Mouse (Mus musculus): Measurements from ENCODE around the gene Ppp1r11. TPM values are rescaled to one million over a fixed set of nuclear protein-coding genes. Genes with fewer than 3 reads are reported as not detected.
A peak's percentile ranks its signal among the peaks of the same experiment; 100 is the strongest.

Gene Ppp1r11
- polyA plus RNA-seq, 1 experiment: 206 TPM

GRCm38 (mm10) chr17:36973271-36973787 lies 21.8 kb upstream of the Ppp1r11 start:
- TF ChIP-seq POLR2A (IDR thresholded peaks at IDR 0.05; ENCODE audit: borderline replicate concordance, insufficient read depth, low read length) (no peak), CTCF (IDR thresholded peaks at IDR 0.05; ENCODE audit: borderline replicate concordance, insufficient read depth, low read depth, low read length) (no peak)
- Histone ChIP-seq H3K4me1 (ENCODE audit: control insufficient read depth, insufficient read depth, low read length) (no peaks in the 10 kb centered on the region), H3K4me3 (replicated peaks; ENCODE audit: insufficient read depth, low read depth, low read length) (no peak overlapping the region), H3K27ac (ENCODE audit: insufficient read depth, low read length) (no peak overlapping the region), H3K27me3 (ENCODE audit: control insufficient read depth, insufficient read depth, low read length) (no peaks in the 10 kb centered on the region)
- no peak for DNase-seq
- 70% methylated on average over 8 of the region's 8 CpGs for WGBS

- no peak for DNase-seq
- TF ChIP-seq CTCF (IDR thresholded peaks at IDR 0.05; ENCODE audit: borderline replicate concordance, insufficient read depth, low read depth, low read length) (no peak), POLR2A (IDR thresholded peaks at IDR 0.05; ENCODE audit: borderline replicate concordance, insufficient read depth, low read length) (no peak)
- no peak overlapping the region for H3K27ac ChIP-seq (ENCODE audit: insufficient read depth, low read length)
- H3K27me3 ChIP-seq (ENCODE audit: control insufficient read depth, insufficient read depth, low read length): no peaks in the 10 kb centered on the region
- 79% methylated on average over 3 of the region's 3 CpGs for whole genome bisulfite sequencing
- no peaks in the 10 kb centered on the region for H3K4me1 ChIP-seq (ENCODE audit: control insufficient read depth, insufficient read depth, low read length)
- no peak overlapping the region for H3K4me3 ChIP-seq (replicated peaks; ENCODE audit: insufficient read depth, low read depth, low read length)
Measured at GRCm38 (mm10) chr17:36972791-36973190, 21.2 kb upstream of the Ppp1r11 start.

- Histone ChIP-seq H3K27ac (ENCODE audit: insufficient read depth, low read length) (no peak overlapping the region), H3K4me1 (ENCODE audit: control insufficient read depth, insufficient read depth, low read length) (no peaks in the 10 kb centered on the region), H3K4me3 (replicated peaks; ENCODE audit: insufficient read depth, low read depth, low read length) (no peak overlapping the region), H3K27me3 (ENCODE audit: control insufficient read depth, insufficient read depth, low read length) (no peaks in the 10 kb centered on the region)
- WGBS: 82% methylated on average over 6 of the region's 6 CpGs
- no peak for DNase-seq
- TF ChIP-seq POLR2A (IDR thresholded peaks at IDR 0.05; ENCODE audit: borderline replicate concordance, insufficient read depth, low read length) (no peak), CTCF (IDR thresholded peaks at IDR 0.05; ENCODE audit: borderline replicate concordance, insufficient read depth, low read depth, low read length) (no peak)
Measured at GRCm38 (mm10) chr17:36971172-36971850, 19.8 kb upstream of the Ppp1r11 start.

DNA sequence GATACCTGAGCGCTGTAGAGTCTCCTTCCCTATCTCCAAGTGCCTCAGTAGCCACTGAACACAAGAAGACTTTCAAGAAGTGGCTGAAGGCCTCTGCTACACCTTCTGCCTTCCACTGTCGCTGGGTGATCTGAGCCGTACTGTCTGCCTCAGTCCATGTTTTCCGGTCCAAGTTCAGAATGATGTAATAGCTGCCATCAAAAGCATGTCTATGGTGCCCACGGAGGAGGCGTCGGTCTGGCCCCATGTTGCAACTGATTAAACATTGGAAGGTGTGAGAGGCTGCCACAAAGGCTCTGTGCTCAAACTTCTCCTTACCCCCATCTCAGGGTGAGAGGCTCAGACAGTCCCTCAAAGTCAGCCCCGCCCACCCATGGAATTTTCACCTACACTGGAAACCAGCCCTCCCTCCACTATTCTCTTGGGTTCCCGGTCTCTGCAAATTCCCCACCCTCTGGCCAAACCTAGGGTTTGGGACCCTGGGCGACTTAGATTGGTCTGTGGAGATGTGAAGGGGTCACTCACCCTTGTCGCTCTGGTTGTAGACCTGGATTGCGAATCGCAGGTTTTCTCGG lies 18.9 kb upstream of the Ppp1r11 start:
- TF ChIP-seq POLR2A (IDR thresholded peaks at IDR 0.05; ENCODE audit: borderline replicate concordance, insufficient read depth, low read length) (no peak), CTCF (IDR thresholded peaks at IDR 0.05; ENCODE audit: borderline replicate concordance, insufficient read depth, low read depth, low read length) (no peak)
- DNase-seq: no peak
- Histone ChIP-seq H3K4me1 (ENCODE audit: control insufficient read depth, insufficient read depth, low read length) (no peaks in the 10 kb centered on the region), H3K27me3 (ENCODE audit: control insufficient read depth, insufficient read depth, low read length) (no peaks in the 10 kb centered on the region), H3K27ac (ENCODE audit: insufficient read depth, low read length) (no peak overlapping the region), H3K4me3 (replicated peaks; ENCODE audit: insufficient read depth, low read depth, low read length) (no peak overlapping the region)
- 86% methylated on average over 14 of the region's 14 CpGs for WGBS

DNA sequence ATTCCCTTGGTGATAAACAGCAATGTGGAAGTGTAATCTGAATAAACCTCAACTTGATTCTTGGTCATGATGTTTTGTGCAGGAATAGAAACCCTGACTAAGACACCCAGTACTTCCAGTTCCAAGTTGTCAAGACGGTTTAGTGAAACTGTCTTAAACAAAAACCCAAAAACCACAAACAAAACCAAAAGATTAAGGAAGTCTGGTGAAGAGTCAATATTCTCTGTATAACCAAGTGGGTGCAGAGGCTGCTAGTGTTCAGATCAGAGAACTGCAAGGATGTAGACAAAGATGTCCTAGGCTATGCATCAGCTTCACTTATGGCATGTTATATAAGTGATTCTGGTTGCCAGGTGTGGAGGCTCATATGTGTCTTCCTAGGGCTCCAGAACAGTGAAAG lies 15.3 kb upstream of the Ppp1r11 start:
- TF ChIP-seq POLR2A (IDR thresholded peaks at IDR 0.05; ENCODE audit: borderline replicate concordance, insufficient read depth, low read length) (no peak), CTCF (IDR thresholded peaks at IDR 0.05; ENCODE audit: borderline replicate concordance, insufficient read depth, low read depth, low read length) (no peak)
- no peaks in the 10 kb centered on the region for H3K27me3 ChIP-seq (ENCODE audit: control insufficient read depth, insufficient read depth, low read length)
- H3K27ac ChIP-seq (ENCODE audit: insufficient read depth, low read length): no peak overlapping the region
- WGBS: 80% methylated on average over 1 of the region's 1 CpGs
- no peak for DNase-seq
- no peaks in the 10 kb centered on the region for H3K4me1 ChIP-seq (ENCODE audit: control insufficient read depth, insufficient read depth, low read length)
- H3K4me3 ChIP-seq (replicated peaks; ENCODE audit: insufficient read depth, low read depth, low read length): no peak overlapping the region

DNA sequence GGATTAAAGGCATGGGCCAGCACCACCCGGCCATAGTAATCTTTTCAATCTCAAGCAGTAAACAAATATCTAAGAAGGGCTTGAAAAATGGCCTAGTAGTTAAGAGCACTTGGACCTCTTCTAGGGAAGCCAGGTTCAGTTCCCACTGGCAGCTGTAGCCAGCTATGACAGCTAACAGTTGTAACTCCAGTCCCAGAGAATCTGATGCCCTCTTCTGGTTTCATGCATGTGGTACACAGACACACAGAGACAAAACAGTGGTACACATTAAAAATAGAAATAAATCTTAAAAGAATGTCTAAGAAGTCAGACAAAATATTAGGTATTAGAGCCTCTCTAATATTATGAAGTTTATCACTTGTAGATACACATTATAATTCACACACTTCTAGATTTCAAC lies 9.6 kb upstream of the Ppp1r11 start:
- no peak for DNase-seq
- no peak overlapping the region for H3K4me3 ChIP-seq (replicated peaks; ENCODE audit: insufficient read depth, low read depth, low read length)
- peaks cover 4% of the 10 kb centered on the region for H3K4me1 ChIP-seq (ENCODE audit: control insufficient read depth, insufficient read depth, low read length)
- no peaks in the 10 kb centered on the region for H3K27me3 ChIP-seq (ENCODE audit: control insufficient read depth, insufficient read depth, low read length)
- no peak overlapping the region for H3K27ac ChIP-seq (ENCODE audit: insufficient read depth, low read length)
- TF ChIP-seq POLR2A (IDR thresholded peaks at IDR 0.05; ENCODE audit: borderline replicate concordance, insufficient read depth, low read length): no peak
- TF ChIP-seq CTCF (IDR thresholded peaks at IDR 0.05; ENCODE audit: borderline replicate concordance, insufficient read depth, low read depth, low read length): no peak
- WGBS: 86% methylated on average over 1 of the region's 1 CpGs

GRCm38 (mm10) chr17:36958884-36959283 lies 7.3 kb upstream of the Ppp1r11 start:
- no peaks in the 10 kb centered on the region for H3K27me3 ChIP-seq (ENCODE audit: control insufficient read depth, insufficient read depth, low read length)
- no peak for TF ChIP-seq CTCF (IDR thresholded peaks at IDR 0.05; ENCODE audit: borderline replicate concordance, insufficient read depth, low read depth, low read length)
- no peak for TF ChIP-seq POLR2A (IDR thresholded peaks at IDR 0.05; ENCODE audit: borderline replicate concordance, insufficient read depth, low read length)
- peak overlapping the region; percentile 81 for H3K4me3 ChIP-seq (replicated peaks; ENCODE audit: insufficient read depth, low read depth, low read length)
- whole genome bisulfite sequencing: 6% methylated on average over 12 of the region's 12 CpGs
- H3K4me1 ChIP-seq (ENCODE audit: control insufficient read depth, insufficient read depth, low read length): peaks cover 4% of the 10 kb centered on the region
- no peak for DNase-seq
- 0 out of 2 replicates have a peak overlapping the region, but pooled peaks have one; percentile 60 for H3K27ac ChIP-seq (ENCODE audit: insufficient read depth, low read length)

All from cerebellum, adult 2 months (tissue).